ENCODE assay signal across 33 mouse cellular contexts in the genomic region with DNA sequence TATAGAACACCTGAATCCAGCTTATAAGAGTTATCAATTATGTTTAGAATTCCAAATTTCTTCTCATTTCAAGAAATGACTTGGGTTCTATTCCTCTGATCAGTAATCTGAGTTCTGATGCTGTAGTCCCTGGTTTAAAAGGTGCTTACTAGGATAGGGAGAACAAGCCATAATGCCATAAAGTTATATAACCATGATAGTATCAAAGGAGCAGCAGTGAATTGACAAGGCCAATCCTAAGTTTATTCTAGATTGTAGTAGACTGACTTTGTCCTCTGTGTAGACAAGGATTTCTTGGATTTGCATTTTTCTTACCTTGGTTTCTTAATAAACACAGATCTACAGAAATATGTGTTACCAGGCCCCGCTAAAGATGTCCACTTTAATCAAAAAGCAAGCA.
"Had no signal": no experiment of that assay in that cellular context is flagged by ENCODE, and none has a peak within 500 bp of the region (broad histone marks: within the 10 kb centered on the region; RNA-seq: fewer than 3 reads in every experiment).

No protein-coding gene starts in this region.

- H3K9me3 ChIP-seq: heart, embryonic 10.5 days; heart, embryonic 12.5 days; heart, embryonic 13.5 days; heart, embryonic 15.5 days; hindbrain, embryonic 10.5 days; hindbrain, embryonic 12.5 days; hindbrain, embryonic 13.5 days; hindbrain, embryonic 15.5 days; kidney, embryonic 15.5 days had no signal

- H3K36me3 ChIP-seq: heart, embryonic 10.5 days; heart, embryonic 12.5 days; heart, embryonic 13.5 days; heart, embryonic 15.5 days; hindbrain, embryonic 10.5 days; hindbrain, embryonic 12.5 days; hindbrain, embryonic 13.5 days; hindbrain, embryonic 15.5 days; kidney, embryonic 15.5 days had no signal

- DNase-seq: heart, postnatal 10 days; heart, postnatal 14 days; heart, postnatal 36 days; heart, postnatal 4 days; kidney, adult 11 months; kidney, adult 18-20 months; kidney, adult 2 months; kidney, adult 8-10 months; kidney, adult 9 months; kidney, postnatal 10 days; kidney, postnatal 14 days; kidney, postnatal 25 days; kidney, postnatal 36 days; kidney, postnatal 4 days; layer of hippocampus, adult 9-11 months; layer of hippocampus, postnatal 36 days had no signal

- H3K4me1 ChIP-seq: heart, embryonic 10.5 days; heart, embryonic 12.5 days; heart, embryonic 13.5 days; heart, embryonic 15.5 days; hindbrain, embryonic 10.5 days; hindbrain, embryonic 12.5 days; hindbrain, embryonic 13.5 days; hindbrain, embryonic 15.5 days; kidney, embryonic 15.5 days had no signal

- H3K27me3 ChIP-seq: heart, embryonic 12.5 days; heart, embryonic 13.5 days; heart, embryonic 15.5 days; hindbrain, embryonic 12.5 days; hindbrain, embryonic 13.5 days; hindbrain, embryonic 15.5 days; kidney, embryonic 15.5 days had no signal

- H3K27ac ChIP-seq: heart, embryonic 10.5 days; heart, embryonic 13.5 days; heart, embryonic 15.5 days; hindbrain, embryonic 10.5 days; hindbrain, embryonic 12.5 days; hindbrain, embryonic 13.5 days; hindbrain, embryonic 14.5 days; hindbrain, embryonic 15.5 days; hindbrain, postnatal 0 days; kidney, embryonic 15.5 days; kidney, postnatal 0 days; layer of hippocampus, adult 2 months; left cerebral cortex, adult 2 months had no signal

- ATAC-seq: hindbrain, embryonic 16.5 days; hindbrain, postnatal 0 days; inflammation-experienced regulatory T-cells, adult 6 months had no signal

- H3K4me2 ChIP-seq: heart, embryonic 11.5 days; heart, embryonic 12.5 days; heart, embryonic 13.5 days; heart, embryonic 15.5 days; hindbrain, embryonic 12.5 days; hindbrain, embryonic 13.5 days; hindbrain, embryonic 14.5 days; hindbrain, embryonic 15.5 days; kidney, embryonic 15.5 days had no signal

- H3K9ac ChIP-seq: heart, embryonic 12.5 days; heart, embryonic 13.5 days; heart, embryonic 15.5 days; hindbrain, embryonic 12.5 days; hindbrain, embryonic 13.5 days; hindbrain, embryonic 14.5 days; hindbrain, embryonic 15.5 days; kidney, embryonic 15.5 days had no signal

- H3K4me3 ChIP-seq: heart, embryonic 10.5 days; heart, embryonic 12.5 days; heart, embryonic 13.5 days; heart, embryonic 15.5 days; hindbrain, embryonic 10.5 days; hindbrain, embryonic 12.5 days; hindbrain, embryonic 13.5 days; hindbrain, embryonic 15.5 days; kidney, embryonic 15.5 days; layer of hippocampus, adult 2 months; left cerebral cortex, adult 2 months had no signal
